Mouse (Mus musculus): ENCODE measurements around the gene Mapre3. TPM values are rescaled to one million over a fixed set of nuclear protein-coding genes. Genes with fewer than 3 reads are reported as not detected.
A peak's percentile ranks its signal among the peaks of the same experiment; 100 is the strongest.

The Mapre3 gene
- polyA plus RNA-seq (2016; fragmentation: Nextera tagmentation; extraction: Ambion mirVana): 21.1 and 41.8 TPM in 2 replicates

DNA sequence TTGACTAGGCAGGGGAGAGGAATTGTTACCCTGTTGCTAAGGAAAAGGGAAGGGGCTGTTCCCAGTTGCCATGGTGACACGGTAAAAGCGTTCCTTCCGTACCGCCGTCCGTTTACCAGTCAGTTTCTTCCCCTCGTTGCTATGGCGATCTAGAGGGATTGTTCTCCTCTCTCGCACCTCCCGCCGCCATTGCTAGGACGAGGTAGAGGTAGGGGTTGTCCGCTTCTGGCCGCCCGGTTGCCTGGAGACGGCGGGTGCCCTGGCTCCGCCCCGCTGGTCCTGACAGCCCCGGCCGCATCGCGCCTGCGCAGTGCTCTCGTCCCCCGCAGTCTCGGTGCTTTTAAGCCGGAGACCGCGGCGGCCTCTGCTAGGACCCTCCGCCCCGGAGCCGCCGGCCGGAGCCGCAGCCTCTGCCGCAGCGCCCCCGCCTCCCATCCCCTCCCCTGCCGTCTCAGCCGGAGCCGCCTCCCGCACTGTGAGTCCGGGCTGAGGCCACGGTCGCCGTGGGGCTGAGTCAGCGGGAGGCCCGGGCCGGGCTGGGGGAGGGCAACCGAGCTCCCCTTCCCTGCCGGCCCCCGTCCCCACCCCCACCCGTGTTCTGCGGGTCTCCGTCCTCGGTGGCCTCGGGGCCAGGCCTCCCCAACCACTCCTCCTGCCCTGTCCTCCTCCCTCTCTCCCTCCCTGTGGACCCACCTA lies at the start of gene Mapre3:
TSS of gene Mapre3 (plus strand) at position 218 of the 696 bp plus-strand sequence.
- H3K4me3 ChIP-seq: peak within 1 kb of the TSS; percentile 84
- peak within 1 kb of the TSS; percentile 92 for H3K27ac ChIP-seq
- DNase-seq (ENCODE audit: low spot score): peak; percentile 96
- no peaks in the 10 kb centered on the region for H3K36me3 ChIP-seq
- H3K27me3 ChIP-seq (ENCODE audit: insufficient read depth, poor library complexity, severe bottlenecking): peaks cover 10% of the 10 kb centered on the region
- 1% methylated on average over 59 of the region's 59 CpGs for WGBS
- H3K9me3 ChIP-seq: no peaks in the 10 kb centered on the region
- peaks cover 40% of the 10 kb centered on the region for H3K4me1 ChIP-seq (replicated peaks)

DNA sequence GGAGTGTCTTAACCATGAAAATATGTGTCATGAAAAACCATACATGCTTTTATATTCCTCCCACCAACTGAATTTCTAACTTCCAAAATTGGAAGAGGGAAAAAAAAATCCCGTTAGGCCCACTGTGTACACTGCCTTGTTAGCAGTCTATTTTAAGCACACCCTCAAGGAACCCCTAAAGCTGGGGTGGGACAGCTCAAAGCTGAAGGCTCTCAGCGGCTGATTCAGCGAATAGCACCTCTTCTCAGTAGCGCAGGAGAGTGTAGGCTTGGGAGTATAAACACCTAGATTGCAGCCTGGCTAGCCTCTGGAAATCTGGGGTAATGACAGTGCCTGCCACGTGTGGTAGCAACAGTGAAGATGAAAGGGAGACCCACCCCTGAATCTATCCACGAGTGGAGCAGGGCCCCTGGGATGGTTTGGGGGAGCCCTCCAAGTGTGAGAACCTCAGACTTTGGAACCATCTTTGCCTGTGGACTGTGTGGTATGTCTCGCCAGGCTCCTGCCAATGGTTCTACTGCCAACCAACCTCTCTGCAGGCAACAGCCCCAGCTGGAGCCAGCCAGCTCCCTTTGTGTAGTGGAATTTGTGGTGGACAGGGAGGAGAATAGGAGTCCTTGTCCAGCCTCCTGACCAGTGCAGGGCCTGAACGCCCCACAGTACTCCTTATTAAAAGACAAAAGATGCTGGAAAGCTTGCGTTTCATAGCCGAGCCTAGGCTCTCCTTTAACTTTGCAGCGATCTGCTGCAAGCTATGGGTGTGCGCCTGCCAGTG lies 48.7 kb upstream of the Mapre3 start:
- Histone ChIP-seq H3K9me3 (no peaks in the 10 kb centered on the region), H3K4me3 (no peak overlapping the region), H3K36me3 (peaks cover 67% of the 10 kb centered on the region), H3K27me3 (ENCODE audit: insufficient read depth, poor library complexity, severe bottlenecking) (no peaks in the 10 kb centered on the region), H3K4me1 (replicated peaks) (peaks cover 70% of the 10 kb centered on the region), H3K27ac (peak overlapping the region; percentile 72)
- DNase-seq (ENCODE audit: low spot score): no peak
- 71% methylated on average over 12 of the region's 12 CpGs for WGBS

DNA sequence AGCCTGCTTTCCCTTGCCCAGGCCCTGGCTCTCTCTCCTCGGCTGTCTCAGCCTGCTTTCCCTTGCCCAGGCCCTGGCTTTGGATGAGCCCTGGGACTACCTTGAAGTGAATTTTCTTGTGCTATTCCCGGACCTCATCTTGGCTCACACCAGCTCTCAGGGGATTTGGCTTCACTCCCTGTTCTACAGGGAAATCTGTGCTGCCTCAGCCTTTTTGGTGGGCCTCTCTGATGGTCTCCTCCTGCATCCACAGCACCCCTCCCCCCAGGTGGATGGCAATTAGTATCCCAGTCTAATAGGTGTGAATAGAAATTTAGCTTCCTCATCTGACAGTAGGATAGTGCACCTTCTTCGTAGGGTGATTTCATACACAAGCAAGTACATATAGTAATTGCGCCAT lies 46.4 kb upstream of the Mapre3 start:
- DNase-seq (ENCODE audit: low spot score): no peak
- H3K27ac ChIP-seq: peak overlapping the region; percentile 67; the same call in 1 of the 2 replicates
- no peaks in the 10 kb centered on the region for H3K27me3 ChIP-seq (ENCODE audit: insufficient read depth, poor library complexity, severe bottlenecking)
- H3K36me3 ChIP-seq: peaks cover 58% of the 10 kb centered on the region
- H3K4me1 ChIP-seq (replicated peaks): peaks cover 59% of the 10 kb centered on the region
- 81% methylated on average over 4 of the region's 4 CpGs for WGBS
- no peak overlapping the region for H3K4me3 ChIP-seq
- H3K9me3 ChIP-seq: no peaks in the 10 kb centered on the region

DNA sequence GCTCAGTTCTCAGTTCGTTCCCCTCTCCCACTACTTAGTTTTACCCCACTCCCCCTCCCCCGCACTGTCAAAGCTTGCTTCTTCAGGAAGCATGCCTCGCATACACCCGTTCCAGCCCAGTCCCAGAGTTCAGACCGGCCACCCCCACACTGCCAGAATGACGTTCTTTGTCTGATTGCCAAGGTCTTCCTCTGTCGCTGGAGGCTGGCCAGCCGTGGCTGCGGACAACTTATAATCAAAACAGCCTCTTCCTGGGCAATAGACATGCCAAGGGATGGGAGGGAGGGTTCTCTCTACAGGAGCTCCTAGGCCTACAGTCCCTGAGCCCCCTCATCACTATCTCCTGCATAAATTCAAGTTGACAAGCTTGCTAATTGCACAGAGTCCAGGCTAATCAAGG lies 45.8 kb upstream of the Mapre3 start:
- 31% methylated on average over 9 of the region's 9 CpGs for WGBS
- H3K36me3 ChIP-seq: peaks cover 58% of the 10 kb centered on the region
- H3K4me3 ChIP-seq: no peak overlapping the region
- 0 out of 2 replicates have a peak overlapping the region, but pooled peaks have one; percentile 3 for H3K27ac ChIP-seq
- H3K4me1 ChIP-seq (replicated peaks): peaks cover 56% of the 10 kb centered on the region
- no peak for DNase-seq (ENCODE audit: low spot score)
- H3K9me3 ChIP-seq: no peaks in the 10 kb centered on the region
- H3K27me3 ChIP-seq (ENCODE audit: insufficient read depth, poor library complexity, severe bottlenecking): peaks cover 1% of the 10 kb centered on the region; the same call in 1 of the 2 replicates

DNA sequence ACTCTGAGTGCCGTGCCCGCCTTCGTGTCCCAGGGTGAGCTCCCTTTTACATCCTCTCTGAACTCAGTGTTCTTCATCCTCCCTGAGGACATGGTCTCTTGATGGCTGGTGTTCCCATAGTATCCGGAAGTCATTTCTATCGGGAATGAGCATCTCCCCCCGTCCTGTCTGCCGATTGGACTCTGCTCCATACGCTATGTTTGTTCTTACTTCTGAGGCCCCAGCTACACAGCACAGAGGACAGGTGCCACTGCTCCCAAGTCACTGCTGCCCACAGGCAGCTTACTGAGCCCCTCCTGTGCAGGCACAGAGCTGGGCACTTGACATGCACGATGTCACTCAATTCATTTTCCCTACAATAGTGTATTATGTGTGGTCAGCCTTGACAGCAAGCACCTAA lies 45.4 kb upstream of the Mapre3 start:
- Histone ChIP-seq H3K27me3 (ENCODE audit: insufficient read depth, poor library complexity, severe bottlenecking) (peaks cover 5% of the 10 kb centered on the region; the same call in 1 of the 2 replicates), H3K27ac (0 out of 2 replicates have a peak overlapping the region, but pooled peaks have one; percentile 3), H3K4me3 (no peak overlapping the region), H3K36me3 (peaks cover 54% of the 10 kb centered on the region), H3K9me3 (no peaks in the 10 kb centered on the region), H3K4me1 (replicated peaks) (peaks cover 56% of the 10 kb centered on the region)
- WGBS: 89% methylated on average over 9 of the region's 9 CpGs
- DNase-seq (ENCODE audit: low spot score): no peak

DNA sequence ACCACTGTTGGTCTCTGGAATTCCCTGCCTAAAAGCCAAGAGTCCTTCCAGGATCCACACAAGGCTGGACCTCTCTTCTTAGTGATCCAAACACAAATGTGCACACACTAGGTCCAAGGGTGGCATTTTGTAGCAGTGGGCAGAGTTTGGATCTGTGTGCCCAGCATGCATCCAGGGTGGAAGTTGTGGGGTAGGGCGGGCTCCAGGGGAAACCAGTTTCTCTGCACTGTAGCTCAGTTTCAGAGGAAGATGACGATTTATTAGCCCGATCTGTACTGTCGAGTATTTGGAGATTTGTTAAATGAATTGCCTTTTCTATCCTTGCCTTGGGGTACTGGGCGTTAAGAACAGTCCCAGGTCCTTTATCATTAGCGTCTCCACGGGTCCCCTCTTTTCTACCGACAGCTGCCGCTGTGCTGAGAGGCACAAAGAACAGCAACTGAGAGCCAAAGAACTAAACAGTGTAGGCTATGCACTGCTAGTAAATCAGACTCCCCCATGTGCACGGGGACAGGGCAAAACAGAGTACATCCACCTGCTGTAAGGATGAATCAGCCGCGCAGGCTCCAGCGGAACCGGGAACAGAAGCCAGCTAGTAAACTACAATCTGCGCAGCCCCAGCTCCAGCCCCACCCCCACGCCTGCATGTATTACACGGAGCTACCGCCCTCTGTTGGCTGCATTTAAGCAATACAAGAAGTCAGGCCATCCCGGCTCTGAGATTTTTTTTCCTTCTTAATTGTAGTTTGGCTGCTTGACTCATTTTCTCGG lies 39.7 kb upstream of the Mapre3 start:
- 12% methylated on average over 20 of the region's 20 CpGs for WGBS
- DNase-seq (ENCODE audit: low spot score): peak; percentile 82
- peak overlapping the region; percentile 40 for H3K4me3 ChIP-seq
- H3K27ac ChIP-seq: peak overlapping the region; percentile 72
- peaks cover 44% of the 10 kb centered on the region for H3K36me3 ChIP-seq
- H3K9me3 ChIP-seq: no peaks in the 10 kb centered on the region
- peaks cover 8% of the 10 kb centered on the region; the same call in 1 of the 2 replicates for H3K27me3 ChIP-seq (ENCODE audit: insufficient read depth, poor library complexity, severe bottlenecking)
- peaks cover 21% of the 10 kb centered on the region for H3K4me1 ChIP-seq (replicated peaks)

DNA sequence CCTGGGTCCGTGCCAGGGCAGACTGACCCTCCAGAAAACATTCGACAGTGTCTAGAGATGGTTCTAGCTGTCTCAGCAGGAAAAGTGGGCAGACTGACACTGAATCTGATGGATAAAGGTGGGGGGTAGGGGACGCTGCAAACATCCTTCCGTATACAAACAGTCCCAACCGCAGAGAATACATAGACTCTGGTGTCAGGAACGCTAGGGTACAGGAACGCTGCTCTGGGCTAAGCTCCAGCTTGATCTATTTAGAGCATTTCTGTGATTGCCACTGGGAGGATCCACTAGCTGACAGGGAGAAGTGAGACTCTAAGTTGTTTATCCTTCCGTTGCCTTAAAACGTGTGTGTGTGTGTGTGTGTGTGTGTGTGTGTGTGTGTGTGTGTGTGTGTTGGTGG lies 33.7 kb upstream of the Mapre3 start:
- H3K9me3 ChIP-seq: no peaks in the 10 kb centered on the region
- peaks cover 93% of the 10 kb centered on the region for H3K36me3 ChIP-seq
- H3K27me3 ChIP-seq (ENCODE audit: insufficient read depth, poor library complexity, severe bottlenecking): no peaks in the 10 kb centered on the region
- no peak for DNase-seq (ENCODE audit: low spot score)
- H3K27ac ChIP-seq: no peak overlapping the region
- H3K4me1 ChIP-seq (replicated peaks): no peaks in the 10 kb centered on the region
- H3K4me3 ChIP-seq: no peak overlapping the region
- WGBS: 92% methylated on average over 9 of the region's 9 CpGs

DNA sequence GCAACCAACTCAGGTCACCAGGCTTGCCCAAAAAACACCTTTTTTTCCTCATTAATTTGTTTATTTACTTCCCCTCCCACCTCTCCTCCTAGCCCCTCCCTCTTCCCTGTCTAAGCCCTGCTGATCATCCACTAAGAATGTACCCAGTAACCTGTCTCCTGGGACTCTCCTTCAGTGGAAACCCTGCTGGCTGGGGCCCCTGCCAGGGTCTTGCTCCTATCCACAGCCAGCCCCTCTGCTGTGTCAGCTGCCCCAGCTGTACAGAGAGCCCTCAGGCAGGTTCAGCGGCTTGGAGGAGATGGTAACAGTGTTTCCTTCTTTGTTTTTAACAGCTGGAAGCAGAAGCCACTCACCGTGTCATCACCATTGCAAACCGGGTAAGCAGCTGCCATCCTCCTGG lies 33.3 kb upstream of the Mapre3 start:
- H3K36me3 ChIP-seq: peaks cover 98% of the 10 kb centered on the region
- no peaks in the 10 kb centered on the region for H3K27me3 ChIP-seq (ENCODE audit: insufficient read depth, poor library complexity, severe bottlenecking)
- WGBS: 80% methylated on average over 3 of the region's 3 CpGs
- no peaks in the 10 kb centered on the region for H3K9me3 ChIP-seq
- no peak for DNase-seq (ENCODE audit: low spot score)
- no peaks in the 10 kb centered on the region for H3K4me1 ChIP-seq (replicated peaks)
- H3K27ac ChIP-seq: no peak overlapping the region
- no peak overlapping the region for H3K4me3 ChIP-seq

DNA sequence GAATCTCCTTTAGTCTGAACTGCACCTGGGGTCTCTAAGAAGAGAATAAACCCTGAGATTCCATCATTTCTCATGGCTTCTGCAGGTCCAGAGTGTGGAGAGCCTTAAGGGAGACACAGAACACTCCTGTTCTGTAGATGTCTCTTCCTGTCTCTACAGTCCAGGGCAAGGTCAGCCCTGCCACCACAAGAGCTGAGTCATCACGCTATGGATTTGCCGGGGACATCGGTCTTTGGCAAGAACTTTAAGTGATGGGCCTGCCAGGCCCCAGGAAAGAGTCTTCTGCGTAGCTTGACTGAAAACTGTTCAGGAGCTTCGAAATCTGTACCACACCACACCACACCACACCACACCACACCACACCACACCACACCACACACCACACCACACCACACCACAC lies 27.1 kb upstream of the Mapre3 start:
- no peaks in the 10 kb centered on the region for H3K9me3 ChIP-seq
- H3K4me1 ChIP-seq (replicated peaks): no peaks in the 10 kb centered on the region
- H3K27me3 ChIP-seq (ENCODE audit: insufficient read depth, poor library complexity, severe bottlenecking): no peaks in the 10 kb centered on the region
- H3K36me3 ChIP-seq: peaks cover 96% of the 10 kb centered on the region
- H3K4me3 ChIP-seq: no peak overlapping the region
- no peak overlapping the region for H3K27ac ChIP-seq
- WGBS: 91% methylated on average over 5 of the region's 5 CpGs
- no peak for DNase-seq (ENCODE audit: low spot score)

DNA sequence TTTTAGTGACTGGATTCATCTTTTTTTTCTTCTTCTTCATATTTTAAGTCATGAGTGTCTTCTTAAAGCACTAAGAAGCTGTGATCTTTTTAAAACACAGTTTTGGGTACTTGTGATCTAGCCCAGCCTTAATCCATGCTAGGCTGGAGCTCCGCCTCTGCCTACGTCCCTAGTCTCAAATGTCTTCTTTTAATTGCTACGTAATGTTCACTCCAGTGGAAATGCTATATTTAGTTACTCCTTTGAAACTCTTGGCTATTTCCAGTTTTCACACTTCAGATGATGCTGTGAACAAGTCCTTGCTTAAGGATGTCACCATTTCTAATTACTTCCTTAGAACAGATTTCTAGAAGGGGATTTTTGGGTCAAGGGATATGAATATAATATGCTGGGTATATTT lies 24.4 kb upstream of the Mapre3 start:
- Histone ChIP-seq H3K9me3 (no peaks in the 10 kb centered on the region), H3K36me3 (peaks cover 96% of the 10 kb centered on the region), H3K27ac (no peak overlapping the region), H3K4me3 (no peak overlapping the region), H3K4me1 (replicated peaks) (no peaks in the 10 kb centered on the region), H3K27me3 (ENCODE audit: insufficient read depth, poor library complexity, severe bottlenecking) (no peaks in the 10 kb centered on the region)
- no peak for DNase-seq (ENCODE audit: low spot score)
- WGBS: 89% methylated on average over 3 of the region's 3 CpGs

DNA sequence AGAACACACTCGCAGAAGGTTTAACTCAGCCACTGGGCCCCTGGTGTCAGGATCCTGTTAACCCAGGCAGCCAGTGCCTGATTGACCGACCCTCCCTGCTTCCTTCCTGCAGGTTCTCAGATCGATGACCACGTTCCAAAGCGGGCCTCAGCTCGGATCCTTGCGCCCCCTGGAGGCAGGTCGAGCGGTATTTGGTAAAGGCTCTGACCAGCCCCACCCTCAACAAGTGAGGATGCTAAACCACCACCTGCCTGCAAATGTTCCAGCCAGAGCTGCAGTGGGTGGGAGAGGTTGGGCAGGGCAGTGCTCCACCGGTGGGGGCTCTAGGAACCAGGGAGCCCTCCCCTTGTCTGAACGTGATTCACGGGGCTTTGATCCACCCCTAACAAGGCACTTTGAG lies 18.3 kb upstream of the Mapre3 start:
- Histone ChIP-seq H3K36me3 (peaks cover 85% of the 10 kb centered on the region), H3K4me1 (replicated peaks) (peaks cover 22% of the 10 kb centered on the region)
- WGBS: 16% methylated on average over 12 of the region's 12 CpGs

DNA sequence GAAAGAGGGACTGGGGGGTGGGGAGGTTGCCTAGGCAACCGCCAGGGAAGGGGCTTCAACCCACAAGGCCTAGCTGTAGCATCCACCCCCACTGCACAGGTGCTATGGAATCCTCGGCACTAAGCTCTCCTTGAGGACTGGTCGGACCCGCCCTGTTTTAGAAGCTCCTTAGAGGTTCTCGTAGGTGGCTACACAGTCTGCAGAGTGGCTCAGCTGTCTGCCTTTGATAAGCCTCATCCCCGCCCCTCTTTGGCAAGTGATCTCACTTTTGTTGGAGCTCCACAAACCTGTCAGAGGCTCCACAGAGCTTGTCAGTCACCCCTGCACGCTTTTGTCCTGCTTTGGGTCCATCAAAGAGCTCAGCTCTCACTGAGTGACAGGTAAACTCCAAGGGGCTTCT lies 17.0 kb upstream of the Mapre3 start:
- peak overlapping the region; percentile 59; the same call in 1 of the 2 replicates for H3K27ac ChIP-seq
- peaks cover 22% of the 10 kb centered on the region for H3K4me1 ChIP-seq (replicated peaks)

More for the DNA sequence above, 18.3 kb upstream of the Mapre3 start:
- DNase-seq (ENCODE audit: low spot score): peak; percentile 81
- H3K4me3 ChIP-seq: no peak overlapping the region
- H3K9me3 ChIP-seq: no peaks in the 10 kb centered on the region
- no peak overlapping the region for H3K27ac ChIP-seq
- H3K27me3 ChIP-seq (ENCODE audit: insufficient read depth, poor library complexity, severe bottlenecking): no peaks in the 10 kb centered on the region

More for the DNA sequence above, 17.0 kb upstream of the Mapre3 start:
- no peak for DNase-seq (ENCODE audit: low spot score)
- 51% methylated on average over 7 of the region's 7 CpGs for WGBS
- Histone ChIP-seq H3K4me3 (no peak overlapping the region), H3K27me3 (ENCODE audit: insufficient read depth, poor library complexity, severe bottlenecking) (no peaks in the 10 kb centered on the region), H3K36me3 (peaks cover 72% of the 10 kb centered on the region), H3K9me3 (no peaks in the 10 kb centered on the region)

Measured in hindbrain, embryonic 10.5 days (tissue).